Mouse (Mus musculus) heart, postnatal 0 days (tissue): ENCODE data around the gene Ppp2r1b. TPM values are rescaled to one million over a fixed set of nuclear protein-coding genes. Genes with fewer than 3 reads are reported as not detected.

ENCODE experiments used
- ATAC-seq: fragments of 200-750 bp; cut with Nextera tagmentation; 2 replicates; pipeline ENCODE4 v1.8.0; 2017; ENCODE audit warnings: low read depth, moderate number of reproducible peaks, moderate library complexity; ENCODE audit not compliant: insufficient read depth
- DNase-seq: peaks from one replicate; pipeline ENCODE4 v3.0.0-alpha.2; 2016; ENCODE audit warnings: low spot score
- H3K27ac ChIP-seq: fragments of 300-500 bp; sonication (generic); 2 replicates; pipeline ENCODE4 v1.5.1; 2014; ENCODE audit warnings: low read depth, mild to moderate bottlenecking
- H3K27me3 ChIP-seq: fragments of 300-500 bp; sonication (generic); 2 replicates; pipeline ENCODE4 v1.6.1; 2014; ENCODE audit warnings: low read length, mixed read lengths; ENCODE audit not compliant: control insufficient read depth, insufficient read depth
- H3K36me3 ChIP-seq: fragments of 300-500 bp; sonication (generic); replicated peaks from 2 replicates; pipeline ENCODE4 v1.6.1; 2014; ENCODE audit warnings: low read length, mixed read lengths; ENCODE audit not compliant: control insufficient read depth, insufficient read depth
- H3K4me1 ChIP-seq: fragments of 300-500 bp; sonication (generic); 2 replicates; pipeline ENCODE4 v1.6.1; 2014; ENCODE audit warnings: antibody characterized with exemption; ENCODE audit not compliant: control insufficient read depth, insufficient read depth
- H3K4me2 ChIP-seq: fragments of 300-500 bp; sonication (generic); 2 replicates; pipeline ENCODE4 v1.6.1; 2014; ENCODE audit warnings: low read depth, mild to moderate bottlenecking, low read length, moderate library complexity
- H3K4me3 ChIP-seq: fragments of 300-500 bp; sonication (generic); 2 replicates; pipeline ENCODE4 v1.5.1; 2014; ENCODE audit warnings: low read depth, low read length
- H3K9ac ChIP-seq: fragments of 300-500 bp; sonication (generic); replicated peaks from 2 replicates; pipeline ENCODE4 v1.6.1; 2014; ENCODE audit warnings: low read depth, low read length, mixed read lengths
- H3K9me3 ChIP-seq: fragments of 300-500 bp; sonication (generic); replicated peaks from 2 replicates; pipeline ENCODE4 v1.6.1; 2016; ENCODE audit warnings: low read length; ENCODE audit not compliant: control insufficient read depth
- CTCF ChIP-seq: IDR thresholded peaks from 2 replicates; pipeline ENCODE4 v1.5.1; 2016; ENCODE audit warnings: antibody characterized with exemption, control low read depth, low read depth
- EP300 ChIP-seq: IDR thresholded peaks from 2 replicates; pipeline ENCODE4 v1.6.1; 2016; ENCODE audit warnings: antibody characterized with exemption, low read depth
- WGBS: fragments of 180-500 bp; shearing (Covaris S2); extraction: QIAGEN DNeasy Blood & Tissue Kit; methylation state at CpG from one replicate; pipeline ENCODE4 v1.1.7; 2014; 5-methylcytosine and 5-hydroxymethylcytosine counted together
- polyA plus RNA-seq: library from polyadenylated mRNA; unstranded; fragments of >200 nt; fragmentation: Nextera tagmentation; extraction: Ambion mirVana; gene quantifications from 2 replicates; pipeline ENCODE4 v1.2.1, GENCODE M21; 2015
- total RNA-seq: library from RNA; depleted of rRNA; stranded (reverse); fragments of >200 nt; gene quantifications from 2 replicates; pipeline ENCODE4 v1.2.3, GENCODE M21; 2014; ENCODE audit warnings: low replicate concordance

Gene Ppp2r1b
- total and polyA plus RNA-seq, 2 experiments from 2014 or later, result 15.3 to 17.8 TPM

DNA sequence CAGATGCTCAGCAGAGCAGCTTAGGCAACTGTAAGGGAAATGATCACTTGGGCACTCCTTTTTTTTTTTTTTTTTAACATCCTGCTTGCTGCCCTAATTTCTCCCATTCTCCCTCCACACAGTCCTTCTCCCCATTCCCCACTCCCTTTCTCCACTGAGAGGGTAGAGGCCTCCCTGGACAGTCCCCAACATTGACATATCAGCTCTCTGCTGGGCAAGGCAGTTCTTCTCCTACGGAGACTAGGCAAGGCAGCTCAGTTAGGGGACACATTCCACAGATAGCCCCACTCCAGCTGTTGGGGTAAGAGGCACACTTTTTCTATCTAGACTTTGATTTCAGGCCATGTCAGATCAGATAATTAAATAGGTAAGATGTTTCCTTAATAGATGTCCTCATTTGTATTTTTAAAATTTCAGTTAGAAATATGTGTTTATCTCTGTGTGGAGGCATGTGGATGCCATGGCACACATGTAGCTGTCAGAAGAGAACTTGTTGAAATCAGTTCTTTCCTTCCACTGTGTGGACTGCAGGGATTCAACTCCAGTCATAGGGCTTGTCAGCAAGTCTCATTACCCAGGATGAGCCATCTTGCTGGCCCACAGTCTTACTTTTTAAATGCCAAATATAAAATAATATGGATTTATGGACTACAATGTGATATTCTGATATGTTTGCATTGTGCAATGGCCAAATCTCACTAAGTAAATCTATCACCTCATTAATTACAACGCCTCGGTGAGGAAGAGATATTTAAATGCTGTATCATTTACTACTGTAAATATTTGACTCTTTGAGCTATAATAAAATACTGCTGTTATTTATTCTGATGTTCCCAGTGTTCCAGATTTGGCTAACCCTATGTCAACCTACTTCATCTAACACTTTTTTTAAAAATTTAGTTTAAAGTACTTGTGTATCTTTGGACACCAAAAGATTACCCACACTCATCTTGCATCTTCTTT lies 76.1 kb downstream of the Ppp2r1b start:
- no peaks in the 10 kb centered on the region for H3K36me3 ChIP-seq
- no peak for TF ChIP-seq CTCF
- TF ChIP-seq EP300, result no peak
- DNase-seq (peak; percentile 24), ATAC-seq (peak; percentile 75)
- H3K27ac ChIP-seq, result no peak overlapping the region
- no peak overlapping the region for H3K4me3 ChIP-seq
- H3K27me3 ChIP-seq, result no peaks in the 10 kb centered on the region
- H3K9ac ChIP-seq, result no peak overlapping the region
- peaks cover 9% of the 10 kb centered on the region for H3K4me1 ChIP-seq
- no peak overlapping the region for H3K4me2 ChIP-seq
- H3K9me3 ChIP-seq, result no peaks in the 10 kb centered on the region
- WGBS, result 68% methylated on average over 3 of the region's 3 CpGs

DNA sequence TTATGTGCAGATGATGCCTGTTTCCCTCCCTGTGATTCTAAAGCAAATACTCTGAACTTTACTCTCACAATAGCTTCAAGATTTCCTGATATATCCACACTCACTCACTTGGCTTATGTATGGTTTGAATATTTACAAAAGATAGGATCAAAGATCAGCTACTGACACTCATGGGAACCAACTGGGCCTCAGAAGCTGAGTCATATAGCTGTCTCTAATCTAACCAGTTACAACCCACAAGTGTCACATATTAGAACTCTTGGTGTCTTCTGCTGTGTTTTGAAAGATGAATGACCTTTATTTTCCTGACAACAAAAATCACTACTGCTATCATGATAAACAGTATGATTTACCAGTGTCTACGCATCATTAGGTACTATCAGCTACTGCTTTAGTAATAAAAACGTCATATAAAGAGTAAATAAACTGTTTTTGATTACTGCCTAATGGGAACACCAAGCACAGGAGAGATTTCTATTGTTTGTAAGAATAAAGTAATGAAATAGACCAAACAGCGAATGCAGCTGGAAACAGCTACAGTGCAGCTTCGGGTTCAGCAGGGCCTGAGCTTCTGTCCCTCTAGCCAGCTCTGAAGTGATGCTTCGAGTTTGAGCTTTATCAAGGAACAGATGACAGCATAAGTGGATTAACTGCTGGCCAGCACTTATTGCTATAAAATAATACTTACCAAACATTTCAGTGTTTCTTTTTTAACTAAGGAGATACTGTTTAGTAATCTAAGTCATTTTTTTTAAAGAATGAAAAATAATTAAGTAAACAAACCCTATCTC lies 77.5 kb downstream of the Ppp2r1b start:
- TF ChIP-seq EP300 (no peak), CTCF (no peak)
- WGBS, result 53% methylated on average over 5 of the region's 5 CpGs

DNA sequence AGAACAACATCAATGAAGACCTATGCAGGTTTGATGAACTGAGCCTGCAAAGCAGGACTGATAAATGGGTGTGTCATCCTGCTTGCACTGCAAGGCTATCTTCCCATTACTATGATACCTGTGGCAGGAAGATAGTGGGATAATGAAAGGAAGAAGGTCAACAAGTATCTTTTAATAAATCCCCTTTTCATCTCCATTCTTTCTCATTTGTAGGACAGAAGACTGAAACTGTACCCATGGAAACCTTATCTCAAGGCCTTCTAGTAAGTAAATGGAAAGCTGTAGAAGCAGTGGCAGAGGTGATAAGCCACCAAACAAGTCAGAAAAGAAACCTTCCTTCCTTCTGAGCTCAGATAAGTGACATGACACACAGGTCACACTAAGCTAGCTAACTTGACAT lies 79.4 kb downstream of the Ppp2r1b start:
- H3K9ac ChIP-seq, result no peak overlapping the region
- TF ChIP-seq CTCF (no peak), EP300 (no peak)
- no peak for DNase-seq

More for the DNA sequence above, 77.5 kb downstream of the Ppp2r1b start:
- no peak overlapping the region for H3K4me2 ChIP-seq
- no peaks in the 10 kb centered on the region for H3K27me3 ChIP-seq
- peaks cover 1% of the 10 kb centered on the region; the same call in 1 of the 2 replicates for H3K36me3 ChIP-seq
- H3K27ac ChIP-seq, result no peak overlapping the region
- no peak overlapping the region for H3K4me3 ChIP-seq
- no peak overlapping the region for H3K9ac ChIP-seq
- H3K4me1 ChIP-seq, result peaks cover 9% of the 10 kb centered on the region
- DNase-seq, result no peak
- no peaks in the 10 kb centered on the region for H3K9me3 ChIP-seq
- no peak for ATAC-seq

DNA sequence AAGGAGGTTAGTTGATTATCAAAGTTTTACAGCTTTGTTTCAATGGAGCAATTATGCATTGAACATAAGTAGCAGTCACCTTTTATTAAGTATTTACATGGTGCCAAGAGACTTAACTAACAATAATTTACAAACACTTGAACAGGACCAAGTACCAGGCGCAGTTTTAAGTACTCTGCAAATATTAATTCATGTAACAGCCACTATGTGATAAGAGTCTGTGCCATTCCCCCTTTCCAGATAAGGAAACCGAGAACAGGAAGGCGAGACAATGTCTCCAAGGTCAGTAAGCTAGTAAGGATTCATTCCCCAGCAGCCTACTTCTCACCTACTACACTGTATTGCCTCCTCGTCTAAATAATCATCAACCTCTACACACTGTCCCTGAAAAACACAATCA lies 80.7 kb downstream of the Ppp2r1b start:
- TF ChIP-seq CTCF (no peak), EP300 (no peak)
- peaks cover 7% of the 10 kb centered on the region; the same call in 1 of the 2 replicates for H3K36me3 ChIP-seq
- no peak overlapping the region for H3K4me2 ChIP-seq
- no peak for ATAC-seq
- no peak for DNase-seq
- peaks cover 9% of the 10 kb centered on the region for H3K4me1 ChIP-seq
- H3K27me3 ChIP-seq, result no peaks in the 10 kb centered on the region
- WGBS, result 24% methylated on average over 4 of the region's 4 CpGs
- no peak overlapping the region for H3K4me3 ChIP-seq
- H3K27ac ChIP-seq, result no peak overlapping the region
- H3K9me3 ChIP-seq, result no peaks in the 10 kb centered on the region
- H3K9ac ChIP-seq, result no peak overlapping the region

More for the DNA sequence above, 79.4 kb downstream of the Ppp2r1b start:
- peaks cover 9% of the 10 kb centered on the region for H3K4me1 ChIP-seq
- no peak overlapping the region for H3K4me2 ChIP-seq
- H3K36me3 ChIP-seq, result peaks cover 7% of the 10 kb centered on the region; the same call in 1 of the 2 replicates
- H3K27ac ChIP-seq, result no peak overlapping the region
- H3K9me3 ChIP-seq, result no peaks in the 10 kb centered on the region
- H3K27me3 ChIP-seq, result no peaks in the 10 kb centered on the region
- no peak for ATAC-seq
- no peak overlapping the region for H3K4me3 ChIP-seq

DNA sequence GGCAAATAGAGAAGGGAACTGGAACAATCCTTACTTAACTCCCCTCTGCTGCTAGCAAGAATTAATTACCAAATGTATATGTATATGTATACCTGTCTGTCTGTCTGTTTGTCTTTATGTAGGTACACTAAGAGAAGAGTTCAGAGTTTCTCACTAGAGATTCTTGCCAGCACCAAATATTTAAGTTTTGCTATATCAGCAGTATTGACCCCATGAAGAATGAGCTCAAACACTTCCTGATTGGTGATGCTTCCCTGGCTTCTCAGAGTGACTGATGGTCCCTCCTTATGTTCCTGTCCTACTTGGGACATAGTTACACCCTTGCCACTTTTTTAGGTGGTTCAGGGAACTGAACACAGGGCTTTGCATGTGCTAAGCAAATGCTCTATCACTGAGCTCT lies 84.9 kb downstream of the Ppp2r1b start:
- peaks cover 5% of the 10 kb centered on the region; the same call in 1 of the 2 replicates for H3K4me1 ChIP-seq
- H3K27ac ChIP-seq, result no peak overlapping the region
- H3K4me2 ChIP-seq, result no peak overlapping the region
- no peak for DNase-seq
- no peaks in the 10 kb centered on the region for H3K27me3 ChIP-seq
- ATAC-seq, result no peak
- H3K9me3 ChIP-seq, result no peaks in the 10 kb centered on the region
- peaks cover 19% of the 10 kb centered on the region for H3K36me3 ChIP-seq
- TF ChIP-seq CTCF (no peak), EP300 (no peak)
- no peak overlapping the region for H3K9ac ChIP-seq
- H3K4me3 ChIP-seq, result no peak overlapping the region
